Mouse (Mus musculus) forebrain, embryonic 12.5 days (tissue): ENCODE measurements around the gene Uqcrq. TPM values are rescaled to one million over a fixed set of nuclear protein-coding genes. Genes with fewer than 3 reads are reported as not detected.

Experiments used
- ATAC-seq: fragments of 200-750 bp; cut with Nextera tagmentation; 2 replicates; pipeline ENCODE4 v1.8.0; 2017; ENCODE audit warnings: moderate TSS enrichment; ENCODE audit not compliant: low FRiP score
- H3K27ac ChIP-seq: fragments of 300-500 bp; sonication (generic); 2 replicates; pipeline ENCODE4 v1.5.1; 2016; ENCODE audit warnings: mild to moderate bottlenecking
- H3K27me3 ChIP-seq: fragments of 300-500 bp; sonication (generic); 2 replicates; pipeline ENCODE4 v1.6.1; 2016; ENCODE audit warnings: mild to moderate bottlenecking
- H3K36me3 ChIP-seq: fragments of 300-500 bp; sonication (generic); replicated peaks from 2 replicates; pipeline ENCODE4 v1.6.1; 2016; ENCODE audit warnings: mild to moderate bottlenecking
- H3K4me1 ChIP-seq: fragments of 300-500 bp; sonication (generic); 2 replicates; pipeline ENCODE4 v1.6.1; 2016
- H3K4me2 ChIP-seq: fragments of 300-500 bp; sonication (generic); 2 replicates; pipeline ENCODE4 v1.6.1; 2016; ENCODE audit warnings: mild to moderate bottlenecking, moderate library complexity
- H3K4me3 ChIP-seq: fragments of 300-500 bp; sonication (generic); replicated peaks from 2 replicates; pipeline ENCODE4 v1.5.1; 2016; ENCODE audit warnings: mild to moderate bottlenecking
- H3K9ac ChIP-seq: fragments of 300-500 bp; sonication (generic); 2 replicates; pipeline ENCODE4 v1.6.1; 2016; ENCODE audit warnings: mild to moderate bottlenecking
- H3K9me3 ChIP-seq: fragments of 300-500 bp; sonication (generic); 2 replicates; pipeline ENCODE4 v1.6.1; 2016
- WGBS: fragments of 180-500 bp; shearing (Covaris S2); methylation state at CpG from one replicate; pipeline ENCODE4 v1.1.7; 2016; 5-methylcytosine and 5-hydroxymethylcytosine counted together
- polyA plus RNA-seq: library from polyadenylated mRNA; unstranded; fragments of >200 nt; fragmentation: Nextera tagmentation; extraction: Ambion mirVana; gene quantifications from 2 replicates; pipeline ENCODE4 v1.2.1, GENCODE M21; 2016

The Uqcrq gene
- polyA plus RNA-seq, 1 experiment from 2014 or later = 578 TPM

GRCm38 (mm10) chr11:53447996-53448395, 17.4 kb upstream of the Uqcrq start:
- no peaks in the 10 kb centered on the region for H3K36me3 ChIP-seq
- 86% methylated on average over 8 of the region's 8 CpGs for WGBS
- ATAC-seq = no peak
- H3K9ac ChIP-seq = no peak overlapping the region
- H3K4me3 ChIP-seq = no peak overlapping the region
- no peaks in the 10 kb centered on the region for H3K4me1 ChIP-seq
- peaks cover 14% of the 10 kb centered on the region; the same call in 1 of the 2 replicates for H3K27me3 ChIP-seq
- H3K4me2 ChIP-seq = no peak overlapping the region
- H3K9me3 ChIP-seq = no peaks in the 10 kb centered on the region
- no peak overlapping the region for H3K27ac ChIP-seq

- WGBS = 90% methylated on average over 13 of the region's 13 CpGs
- no peak overlapping the region for H3K27ac ChIP-seq
- ATAC-seq = no peak
- no peak overlapping the region for H3K9ac ChIP-seq
- H3K4me1 ChIP-seq = no peaks in the 10 kb centered on the region
- no peak overlapping the region for H3K4me2 ChIP-seq
- H3K9me3 ChIP-seq = no peaks in the 10 kb centered on the region
- H3K36me3 ChIP-seq = no peaks in the 10 kb centered on the region
- peaks cover 14% of the 10 kb centered on the region; the same call in 1 of the 2 replicates for H3K27me3 ChIP-seq
- no peak overlapping the region for H3K4me3 ChIP-seq
Measured at GRCm38 (mm10) chr11:53446183-53446582, 15.6 kb upstream of the Uqcrq start.

GRCm38 (mm10) chr11:53445562-53445961, 14.9 kb upstream of the Uqcrq start:
- no peak for ATAC-seq
- no peak overlapping the region for H3K4me2 ChIP-seq
- H3K9me3 ChIP-seq = no peaks in the 10 kb centered on the region
- no peak overlapping the region for H3K9ac ChIP-seq
- H3K27ac ChIP-seq = no peak overlapping the region
- WGBS = 68% methylated on average over 13 of the region's 13 CpGs
- H3K4me1 ChIP-seq = no peaks in the 10 kb centered on the region
- peaks cover 9% of the 10 kb centered on the region; the same call in 1 of the 2 replicates for H3K27me3 ChIP-seq
- no peak overlapping the region for H3K4me3 ChIP-seq
- H3K36me3 ChIP-seq = no peaks in the 10 kb centered on the region

GRCm38 (mm10) chr11:53443861-53444260, 13.2 kb upstream of the Uqcrq start:
- Histone ChIP-seq H3K36me3 (no peaks in the 10 kb centered on the region), H3K4me2 (no peak overlapping the region), H3K27ac (no peak overlapping the region), H3K4me1 (no peaks in the 10 kb centered on the region), H3K4me3 (no peak overlapping the region), H3K9me3 (no peaks in the 10 kb centered on the region), H3K27me3 (no peaks in the 10 kb centered on the region), H3K9ac (no peak overlapping the region)
- 40% methylated on average over 6 of the region's 6 CpGs for whole genome bisulfite sequencing
- ATAC-seq = no peak

- Histone ChIP-seq H3K4me3 (no peak overlapping the region), H3K4me2 (no peak overlapping the region), H3K9ac (no peak overlapping the region), H3K36me3 (no peaks in the 10 kb centered on the region), H3K9me3 (no peaks in the 10 kb centered on the region), H3K27me3 (no peaks in the 10 kb centered on the region), H3K27ac (no peak overlapping the region), H3K4me1 (no peaks in the 10 kb centered on the region)
- ATAC-seq = no peak
- WGBS = 60% methylated on average over 12 of the region's 12 CpGs
Measured at GRCm38 (mm10) chr11:53441921-53442320, 11.3 kb upstream of the Uqcrq start.

- Histone ChIP-seq H3K36me3 (no peaks in the 10 kb centered on the region), H3K9ac (no peak overlapping the region), H3K4me1 (peaks cover 5% of the 10 kb centered on the region), H3K27me3 (0 out of 2 replicates have a peak, but pooled peaks cover 4% of the 10 kb centered on the region), H3K9me3 (no peaks in the 10 kb centered on the region), H3K27ac (no peak overlapping the region), H3K4me2 (no peak overlapping the region), H3K4me3 (no peak overlapping the region)
- WGBS = 91% methylated on average over 6 of the region's 6 CpGs
- no peak for ATAC-seq
Measured at GRCm38 (mm10) chr11:53436338-53436737, 5.7 kb upstream of the Uqcrq start.

- Histone ChIP-seq H3K27ac (no peak overlapping the region), H3K4me1 (peaks cover 6% of the 10 kb centered on the region), H3K36me3 (no peaks in the 10 kb centered on the region), H3K9ac (no peak overlapping the region), H3K27me3 (0 out of 2 replicates have a peak, but pooled peaks cover 4% of the 10 kb centered on the region), H3K9me3 (no peaks in the 10 kb centered on the region), H3K4me3 (no peak overlapping the region), H3K4me2 (no peak overlapping the region)
- ATAC-seq = no peak
- 88% methylated on average over 8 of the region's 8 CpGs for WGBS
Measured at GRCm38 (mm10) chr11:53435504-53435903, 4.9 kb upstream of the Uqcrq start.

- H3K27ac ChIP-seq = no peak overlapping the region
Measured at GRCm38 (mm10) chr11:53433057-53433456, 2.4 kb upstream of the Uqcrq start.

GRCm38 (mm10) chr11:53431347-53432056, 871 bp upstream of the Uqcrq start:
- Histone ChIP-seq H3K36me3 (peaks cover 19% of the 10 kb centered on the region), H3K9me3 (no peaks in the 10 kb centered on the region), H3K27ac (peak overlapping the region; percentile 65), H3K4me1 (peaks cover 18% of the 10 kb centered on the region), H3K9ac (peak overlapping the region; percentile 45; the same call in 1 of the 2 replicates), H3K4me2 (peak overlapping the region; percentile 52), H3K27me3 (0 out of 2 replicates have a peak, but pooled peaks cover 4% of the 10 kb centered on the region), H3K4me3 (peak overlapping the region; percentile 96)
- ATAC-seq = no peak; the same call in 1 of the 2 replicates
- WGBS = 16% methylated on average over 9 of the region's 9 CpGs

More at GRCm38 (mm10) chr11:53433057-53433456, 2.4 kb upstream of the Uqcrq start:
- Histone ChIP-seq H3K4me3 (no peak overlapping the region), H3K4me2 (no peak overlapping the region), H3K9ac (no peak overlapping the region), H3K4me1 (peaks cover 18% of the 10 kb centered on the region), H3K27me3 (0 out of 2 replicates have a peak, but pooled peaks cover 4% of the 10 kb centered on the region), H3K36me3 (peaks cover 11% of the 10 kb centered on the region), H3K9me3 (no peaks in the 10 kb centered on the region)
- WGBS = 69% methylated on average over 6 of the region's 6 CpGs
- ATAC-seq = no peak

- peaks cover 18% of the 10 kb centered on the region for H3K4me1 ChIP-seq
- H3K9me3 ChIP-seq = no peaks in the 10 kb centered on the region
- H3K4me3 ChIP-seq = peak overlapping the region; percentile 96
- under 1% methylated on average over 34 of the region's 34 CpGs for WGBS
- H3K36me3 ChIP-seq = peaks cover 19% of the 10 kb centered on the region
- H3K27ac ChIP-seq = peak overlapping the region; percentile 66
- peak overlapping the region; percentile 89 for H3K4me2 ChIP-seq
- H3K9ac ChIP-seq = peak overlapping the region; percentile 91
- H3K27me3 ChIP-seq = 0 out of 2 replicates have a peak, but pooled peaks cover 4% of the 10 kb centered on the region
- ATAC-seq = no peak
Measured at GRCm38 (mm10) chr11:53430300-53430669, 346 bp downstream of the Uqcrq start.

- Histone ChIP-seq H3K4me2 (no peak overlapping the region), H3K4me1 (peaks cover 18% of the 10 kb centered on the region), H3K9ac (no peak overlapping the region), H3K4me3 (0 out of 2 replicates have a peak overlapping the region, but pooled peaks have one; percentile 96), H3K27me3 (0 out of 2 replicates have a peak, but pooled peaks cover 4% of the 10 kb centered on the region), H3K9me3 (no peaks in the 10 kb centered on the region), H3K36me3 (peaks cover 19% of the 10 kb centered on the region), H3K27ac (no peak overlapping the region)
- ATAC-seq = no peak
Measured at GRCm38 (mm10) chr11:53429182-53429581, 1.4 kb downstream of the Uqcrq start.

GRCm38 (mm10) chr11:53428716-53429057, 1.9 kb downstream of the Uqcrq start:
- H3K9ac ChIP-seq = no peak overlapping the region
- WGBS = 96% methylated on average over 5 of the region's 5 CpGs
- ATAC-seq = no peak

More at GRCm38 (mm10) chr11:53428716-53429057, 1.9 kb downstream of the Uqcrq start:
- no peaks in the 10 kb centered on the region for H3K9me3 ChIP-seq
- 0 out of 2 replicates have a peak, but pooled peaks cover 4% of the 10 kb centered on the region for H3K27me3 ChIP-seq
- no peak overlapping the region for H3K27ac ChIP-seq
- H3K4me1 ChIP-seq = peaks cover 18% of the 10 kb centered on the region
- H3K36me3 ChIP-seq = peaks cover 19% of the 10 kb centered on the region
- H3K4me2 ChIP-seq = no peak overlapping the region
- no peak overlapping the region for H3K4me3 ChIP-seq
